Mouse (Mus musculus) embryonic facial prominence, embryonic 15.5 days (tissue): Measurements from ENCODE around the gene Acp4. TPM values are rescaled to one million over a fixed set of nuclear protein-coding genes. Genes with fewer than 3 reads are reported as not detected.

Source experiments
- polyA plus RNA-seq: library from polyadenylated mRNA; unstranded; fragments of >200 nt; fragmentation: Nextera tagmentation; extraction: Ambion mirVana; gene quantifications from 2 replicates; pipeline ENCODE4 v1.2.1, GENCODE M21; 2015

The Acp4 gene
- polyA plus RNA-seq, 1 experiment from 2014 or later: 0.23 TPM

Other genes starting within 250 kb of the Acp4 start
- gene Klk1b26, start 245.2 kb downstream of the Acp4 start, polyA plus RNA-seq: 0.27 and 0.39 TPM in 2 replicates
- not detected in 2 replicates for gene Klk1b27, start 205.1 kb downstream of the Acp4 start, polyA plus RNA-seq
- not detected in 2 replicates for gene Klk1b21, start 155.1 kb downstream of the Acp4 start, polyA plus RNA-seq
- gene Klk1b22, start 144.7 kb downstream of the Acp4 start, polyA plus RNA-seq: not detected in 2 replicates
- gene Klk1b16, start 120.6 kb downstream of the Acp4 start, polyA plus RNA-seq: not detected in 2 replicates
- gene Klk1b24, start 69.1 kb downstream of the Acp4 start, polyA plus RNA-seq: not detected in 2 replicates
- gene Klk1b3, start 59.2 kb downstream of the Acp4 start, polyA plus RNA-seq: not detected in 2 replicates
- not detected in 2 replicates for gene Klk1b4, start 49.9 kb downstream of the Acp4 start, polyA plus RNA-seq
- gene Klk1b5, start 41.4 kb downstream of the Acp4 start, polyA plus RNA-seq: not detected in 2 replicates
- not detected in 2 replicates for gene Klk1, start 32.0 kb downstream of the Acp4 start, polyA plus RNA-seq
- 0.24 TPM in 1 of 2 replicates, not detected in the other for gene Gm36864, start 21.2 kb downstream of the Acp4 start, polyA plus RNA-seq
- 1.1 and 1.3 TPM in 2 replicates for gene 1700028J19Rik, start 10.7 kb downstream of the Acp4 start, polyA plus RNA-seq
- 151 and 162 TPM in 2 replicates for gene 2410002F23Rik, start 10.7 kb downstream of the Acp4 start, polyA plus RNA-seq
- not detected in 2 replicates for gene Gm15517, start 4.1 kb upstream of the Acp4 start, polyA plus RNA-seq
- gene Clec11a, start 49.5 kb upstream of the Acp4 start, polyA plus RNA-seq: 26.1 and 28.1 TPM in 2 replicates
- 3.7 and 6.1 TPM in 2 replicates for gene Shank1, start 52.9 kb upstream of the Acp4 start, polyA plus RNA-seq
- gene Syt3, start 126.7 kb upstream of the Acp4 start, polyA plus RNA-seq: 2.7 and 3.4 TPM in 2 replicates
- 1.4 and 1.5 TPM in 2 replicates for gene 1700008O03Rik, start 128.4 kb upstream of the Acp4 start, polyA plus RNA-seq
- 1.3 TPM in 2 replicates for gene Lrrc4b, start 171.6 kb upstream of the Acp4 start, polyA plus RNA-seq
- 0.20 and 0.81 TPM in 2 replicates for gene Aspdh, start 208.0 kb upstream of the Acp4 start, polyA plus RNA-seq
- gene Josd2, start 210.6 kb upstream of the Acp4 start, polyA plus RNA-seq: 121 and 124 TPM in 2 replicates
- 140 and 149 TPM in 2 replicates for gene Emc10, start 239.2 kb upstream of the Acp4 start, polyA plus RNA-seq
- gene Fam71e1, start 239.2 kb upstream of the Acp4 start, polyA plus RNA-seq: 12.0 and 14.7 TPM in 2 replicates